Mouse (Mus musculus): ENCODE data around the gene Hist1h1c. TPM values are rescaled to one million over a fixed set of nuclear protein-coding genes. Genes with fewer than 3 reads are reported as not detected.

Gene Hist1h1c
- total and polyA plus RNA-seq, 3 experiments, result 55.5 to 185 (median 147) TPM

GRCm38 (mm10) chr13:23752742-23753172 is 14.1 kb downstream of the Hist1h1c start:
- Histone ChIP-seq H3K4me1 (ENCODE audit: control insufficient read depth, insufficient read depth, low read length) (peaks cover 1% of the 10 kb centered on the region), H3K27me3 (ENCODE audit: control insufficient read depth, insufficient read depth, low read length) (no peaks in the 10 kb centered on the region), H3K9ac (ENCODE audit: low read depth, low read length) (no peak overlapping the region), H3K36me3 (ENCODE audit: control insufficient read depth, insufficient read depth, low read length) (no peaks in the 10 kb centered on the region), H3K79me2 (replicated peaks; ENCODE audit: control insufficient read depth, insufficient read depth, low read length) (no peaks in the 10 kb centered on the region), H3K4me3 (no peak overlapping the region), H3K27ac (no peak overlapping the region)
- TF ChIP-seq CTCF (IDR thresholded peaks at IDR 0.05), result no peak
- TF ChIP-seq EP300 (IDR thresholded peaks at IDR 0.05; ENCODE audit: insufficient read depth, low read depth, low read length), result no peak
- no peak for TF ChIP-seq POLR2A (IDR thresholded peaks at IDR 0.05; ENCODE audit: insufficient read depth, low read depth, low read length)
- WGBS, result 21% methylated on average over 6 of the region's 6 CpGs
- DNase-seq, result no peak
- intact Hi-C loops (cut with DNase I), result no loop called here

GRCm38 (mm10) chr13:23753314-23754078 is 14.9 kb downstream of the Hist1h1c start:
- no peak for DNase-seq
- H3K36me3 ChIP-seq (ENCODE audit: control insufficient read depth, insufficient read depth, low read length), result no peaks in the 10 kb centered on the region
- no peak overlapping the region for H3K4me3 ChIP-seq
- H3K27ac ChIP-seq, result no peak overlapping the region
- WGBS, result 67% methylated on average over 4 of the region's 4 CpGs
- no peaks in the 10 kb centered on the region for H3K79me2 ChIP-seq (replicated peaks; ENCODE audit: control insufficient read depth, insufficient read depth, low read length)
- TF ChIP-seq POLR2A (IDR thresholded peaks at IDR 0.05; ENCODE audit: insufficient read depth, low read depth, low read length), result no peak
- no peak for TF ChIP-seq EP300 (IDR thresholded peaks at IDR 0.05; ENCODE audit: insufficient read depth, low read depth, low read length)
- no peak for TF ChIP-seq CTCF (IDR thresholded peaks at IDR 0.05)
- intact Hi-C loops (cut with DNase I), result no loop called here
- peaks cover 1% of the 10 kb centered on the region for H3K4me1 ChIP-seq (ENCODE audit: control insufficient read depth, insufficient read depth, low read length)
- no peaks in the 10 kb centered on the region for H3K27me3 ChIP-seq (ENCODE audit: control insufficient read depth, insufficient read depth, low read length)
- no peak overlapping the region for H3K9ac ChIP-seq (ENCODE audit: low read depth, low read length)

- no peak for TF ChIP-seq CTCF (IDR thresholded peaks at IDR 0.05)
- no peak for TF ChIP-seq POLR2A (IDR thresholded peaks at IDR 0.05; ENCODE audit: insufficient read depth, low read depth, low read length)
- no peak for TF ChIP-seq EP300 (IDR thresholded peaks at IDR 0.05; ENCODE audit: insufficient read depth, low read depth, low read length)
- Histone ChIP-seq H3K36me3 (ENCODE audit: control insufficient read depth, insufficient read depth, low read length) (no peaks in the 10 kb centered on the region), H3K27ac (no peak overlapping the region), H3K27me3 (ENCODE audit: control insufficient read depth, insufficient read depth, low read length) (no peaks in the 10 kb centered on the region), H3K4me1 (ENCODE audit: control insufficient read depth, insufficient read depth, low read length) (peaks cover 1% of the 10 kb centered on the region), H3K79me2 (replicated peaks; ENCODE audit: control insufficient read depth, insufficient read depth, low read length) (no peaks in the 10 kb centered on the region), H3K4me3 (no peak overlapping the region), H3K9ac (ENCODE audit: low read depth, low read length) (no peak overlapping the region)
- intact Hi-C loops (cut with DNase I), result no loop called here
- DNase-seq, result no peak
These were observed 16.4 kb downstream of the Hist1h1c start for GRCm38 (mm10) chr13:23755000-23755399.

- intact Hi-C loops (cut with DNase I), result no loop called here
- TF ChIP-seq CTCF (IDR thresholded peaks at IDR 0.05) (no peak), POLR2A (IDR thresholded peaks at IDR 0.05; ENCODE audit: insufficient read depth, low read depth, low read length) (peak; percentile 90), EP300 (IDR thresholded peaks at IDR 0.05; ENCODE audit: insufficient read depth, low read depth, low read length) (0 out of 2 replicates have a peak, but pooled peaks have one; percentile 25)
These were observed 18.2 kb downstream of the Hist1h1c start, which contains the start of gene Hist1h4b for GRCm38 (mm10) chr13:23756790-23757189. Hist1h4b (plus strand) TSS chr13:23757013.

GRCm38 (mm10) chr13:23757211-23757773 is 18.7 kb downstream of the Hist1h1c start:
- no peaks in the 10 kb centered on the region for H3K79me2 ChIP-seq (replicated peaks; ENCODE audit: control insufficient read depth, insufficient read depth, low read length)
- 6% methylated on average over 19 of the region's 23 CpGs for WGBS
- H3K4me3 ChIP-seq, result peak overlapping the region; percentile 35; the same call in 1 of the 2 replicates
- TF ChIP-seq EP300 (IDR thresholded peaks at IDR 0.05; ENCODE audit: insufficient read depth, low read depth, low read length) (no peak), CTCF (IDR thresholded peaks at IDR 0.05) (no peak), POLR2A (IDR thresholded peaks at IDR 0.05; ENCODE audit: insufficient read depth, low read depth, low read length) (no peak)
- peak overlapping the region; percentile 78 for H3K9ac ChIP-seq (ENCODE audit: low read depth, low read length)
- no peak for DNase-seq
- no peaks in the 10 kb centered on the region for H3K27me3 ChIP-seq (ENCODE audit: control insufficient read depth, insufficient read depth, low read length)
- peaks cover 1% of the 10 kb centered on the region for H3K4me1 ChIP-seq (ENCODE audit: control insufficient read depth, insufficient read depth, low read length)
- no peaks in the 10 kb centered on the region; the same call in 1 of the 2 replicates for H3K36me3 ChIP-seq (ENCODE audit: control insufficient read depth, insufficient read depth, low read length)
- intact Hi-C loops (cut with DNase I), result no loop called here
- no peak overlapping the region for H3K27ac ChIP-seq

More at GRCm38 (mm10) chr13:23756790-23757189, 18.2 kb downstream of the Hist1h1c start, which contains the start of gene Hist1h4b:
- DNase-seq, result peak; percentile 76 to 85
- no peaks in the 10 kb centered on the region for H3K27me3 ChIP-seq (ENCODE audit: control insufficient read depth, insufficient read depth, low read length)
- 2% methylated on average over 20 of the region's 22 CpGs for WGBS
- H3K4me1 ChIP-seq (ENCODE audit: control insufficient read depth, insufficient read depth, low read length), result peaks cover 1% of the 10 kb centered on the region
- no peaks in the 10 kb centered on the region for H3K79me2 ChIP-seq (replicated peaks; ENCODE audit: control insufficient read depth, insufficient read depth, low read length)
- H3K9ac ChIP-seq (ENCODE audit: low read depth, low read length), result peak within 1 kb of the TSS; percentile 78
- no peaks in the 10 kb centered on the region; the same call in 1 of the 2 replicates for H3K36me3 ChIP-seq (ENCODE audit: control insufficient read depth, insufficient read depth, low read length)
- no peak within 1 kb of the TSS for H3K27ac ChIP-seq
- peak within 1 kb of the TSS; percentile 35; the same call in 1 of the 2 replicates for H3K4me3 ChIP-seq

- WGBS, result 74% methylated on average over 3 of the region's 3 CpGs
- no peaks in the 10 kb centered on the region for H3K27me3 ChIP-seq (ENCODE audit: control insufficient read depth, insufficient read depth, low read length)
- no peak for TF ChIP-seq CTCF (IDR thresholded peaks at IDR 0.05)
- no peak for TF ChIP-seq EP300 (IDR thresholded peaks at IDR 0.05; ENCODE audit: insufficient read depth, low read depth, low read length)
- TF ChIP-seq POLR2A (IDR thresholded peaks at IDR 0.05; ENCODE audit: insufficient read depth, low read depth, low read length), result no peak
- H3K27ac ChIP-seq, result no peak overlapping the region
- H3K36me3 ChIP-seq (ENCODE audit: control insufficient read depth, insufficient read depth, low read length), result no peaks in the 10 kb centered on the region; the same call in none of the 2 replicates
- no peak for DNase-seq
- H3K79me2 ChIP-seq (replicated peaks; ENCODE audit: control insufficient read depth, insufficient read depth, low read length), result no peaks in the 10 kb centered on the region
- no peak overlapping the region for H3K4me3 ChIP-seq
- H3K4me1 ChIP-seq (ENCODE audit: control insufficient read depth, insufficient read depth, low read length), result peaks cover 1% of the 10 kb centered on the region
- intact Hi-C loops (cut with DNase I), result no loop called here
- H3K9ac ChIP-seq (ENCODE audit: low read depth, low read length), result no peak overlapping the region
These were observed 19.3 kb downstream of the Hist1h1c start for GRCm38 (mm10) chr13:23757921-23758320.
